7 mouse cellular contexts compared by ENCODE assay signal in genomic region chr11:99126482-99127253, GRCm38 (mm10). TPM values are rescaled to one million over a fixed set of nuclear protein-coding genes. Genes with fewer than 3 reads are reported as not detected.
DNase-seq lines count a peak whose midpoint lies in the region; ATAC-seq lines count a peak whose summit lies in the region.

No protein-coding gene starts in this region.

- no peaks in the 10 kb centered on the region for H3K27me3 ChIP-seq in midbrain, embryonic 16.5 days (ENCODE audit: control insufficient read depth, insufficient read depth, low read depth, low read length)
- H3K27me3 ChIP-seq in midbrain, embryonic 15.5 days (replicated peaks) = no peaks in the 10 kb centered on the region
- no peaks in the 10 kb centered on the region for H3K27me3 ChIP-seq in heart, embryonic 16.5 days (ENCODE audit: control insufficient read depth, insufficient read depth, low read length)
- no peaks in the 10 kb centered on the region for H3K27me3 ChIP-seq in limb, embryonic 11.5 days (ENCODE audit: control insufficient read depth, insufficient read depth, low read length)
- no peaks in the 10 kb centered on the region for H3K27me3 ChIP-seq in stomach, embryonic 14.5 days (ENCODE audit: control insufficient read depth, insufficient read depth, low read length)

- H3K4me2 ChIP-seq in midbrain, embryonic 16.5 days (ENCODE audit: low read length) = no peak overlapping the region
- no peak overlapping the region for H3K4me2 ChIP-seq in midbrain, embryonic 15.5 days
- 0 out of 2 replicates have a peak overlapping the region, but pooled peaks have one; percentile 4 for H3K4me2 ChIP-seq in heart, embryonic 16.5 days (ENCODE audit: low read depth, low read length)
- no peak overlapping the region for H3K4me2 ChIP-seq in limb, embryonic 11.5 days (ENCODE audit: low read depth, severe bottlenecking)
- H3K4me2 ChIP-seq in stomach, embryonic 14.5 days (replicated peaks; ENCODE audit: low read depth, low read length) = no peak overlapping the region

- H3K9ac ChIP-seq in midbrain, embryonic 16.5 days (ENCODE audit: low read depth, low read length) = 0 out of 2 replicates have a peak overlapping the region, but pooled peaks have one; percentile 7
- no peak overlapping the region for H3K9ac ChIP-seq in midbrain, embryonic 15.5 days
- peak overlapping the region; percentile 58 for H3K9ac ChIP-seq in heart, embryonic 16.5 days (ENCODE audit: low read length)
- no peak overlapping the region for H3K9ac ChIP-seq in limb, embryonic 11.5 days (ENCODE audit: low read length)
- peak overlapping the region; percentile 18; the same call in 1 of the 2 replicates for H3K9ac ChIP-seq in stomach, embryonic 14.5 days (replicated peaks; ENCODE audit: low read depth, low read length)

- 51% methylated on average over 5 of the region's 5 CpGs for WGBS in midbrain, embryonic 16.5 days
- WGBS in midbrain, embryonic 15.5 days = 55% methylated on average over 5 of the region's 5 CpGs
- 10% methylated on average over 5 of the region's 5 CpGs for WGBS in heart, embryonic 16.5 days
- 44% methylated on average over 5 of the region's 5 CpGs for WGBS in limb, embryonic 11.5 days
- WGBS in stomach, embryonic 14.5 days = 23% methylated on average over 4 of the region's 5 CpGs

- no peak for ATAC-seq in midbrain, embryonic 16.5 days
- ATAC-seq in midbrain, embryonic 15.5 days (replicated peaks) = no peak
- peak; percentile 74 for ATAC-seq in heart, embryonic 16.5 days (replicated peaks; ENCODE audit: extremely low read depth, insufficient read depth, low FRiP score)
- ATAC-seq in limb, embryonic 11.5 days (ENCODE audit: insufficient number of reproducible peaks, low FRiP score, low TSS enrichment, low read depth) = no peak
- ATAC-seq in stomach, embryonic 14.5 days (ENCODE audit: insufficient number of reproducible peaks, insufficient read depth, low FRiP score, low read depth) = peak; percentile 60; the same call in 1 of the 2 replicates

- H3K27ac ChIP-seq in midbrain, embryonic 16.5 days (ENCODE audit: low read length) = no peak overlapping the region
- H3K27ac ChIP-seq in midbrain, embryonic 15.5 days = no peak overlapping the region
- H3K27ac ChIP-seq in heart, embryonic 16.5 days (ENCODE audit: low read length) = peak overlapping the region; percentile 76
- peak overlapping the region; percentile 36; the same call in 1 of the 2 replicates for H3K27ac ChIP-seq in limb, embryonic 11.5 days (replicated peaks; ENCODE audit: low read depth, low read length)
- H3K27ac ChIP-seq in stomach, embryonic 14.5 days (ENCODE audit: low read length) = peak overlapping the region; percentile 35

- no peaks in the 10 kb centered on the region; the same call in 1 of the 2 replicates for H3K9me3 ChIP-seq in midbrain, embryonic 16.5 days (replicated peaks; ENCODE audit: control insufficient read depth, low read length, poor library complexity, severe bottlenecking)
- no peaks in the 10 kb centered on the region for H3K9me3 ChIP-seq in midbrain, embryonic 15.5 days
- 0 out of 2 replicates have a peak, but pooled peaks cover 2% of the 10 kb centered on the region for H3K9me3 ChIP-seq in heart, embryonic 16.5 days (replicated peaks; ENCODE audit: control insufficient read depth, low read length)
- H3K9me3 ChIP-seq in limb, embryonic 11.5 days (ENCODE audit: control insufficient read depth, low read length) = no peaks in the 10 kb centered on the region
- no peaks in the 10 kb centered on the region for H3K9me3 ChIP-seq in stomach, embryonic 14.5 days (ENCODE audit: control insufficient read depth, low read depth, low read length)

- no peak for DNase-seq in limb, embryonic 11.5 days (ENCODE audit: low spot score)
- DNase-seq in urinary bladder, adult 2 months (ENCODE audit: low spot score) = no peak
- DNase-seq in gastrocnemius, postnatal 4 days (ENCODE audit: low spot score in 2 of 2) = no peak

- H3K36me3 ChIP-seq in midbrain, embryonic 16.5 days (ENCODE audit: control insufficient read depth, insufficient read depth, low read length) = no peaks in the 10 kb centered on the region
- no peaks in the 10 kb centered on the region for H3K36me3 ChIP-seq in midbrain, embryonic 15.5 days (replicated peaks)
- no peaks in the 10 kb centered on the region for H3K36me3 ChIP-seq in heart, embryonic 16.5 days (ENCODE audit: control insufficient read depth, insufficient read depth)
- H3K36me3 ChIP-seq in limb, embryonic 11.5 days (ENCODE audit: control insufficient read depth, insufficient read depth, low read length) = no peaks in the 10 kb centered on the region
- no peaks in the 10 kb centered on the region for H3K36me3 ChIP-seq in stomach, embryonic 14.5 days (ENCODE audit: control insufficient read depth, insufficient read depth, low read length)

- no peak overlapping the region for H3K4me3 ChIP-seq in midbrain, embryonic 16.5 days (ENCODE audit: low read depth, low read length)
- no peak overlapping the region for H3K4me3 ChIP-seq in midbrain, embryonic 15.5 days
- H3K4me3 ChIP-seq in heart, embryonic 16.5 days (ENCODE audit: low read length) = no peak overlapping the region
- no peak overlapping the region for H3K4me3 ChIP-seq in limb, embryonic 11.5 days (ENCODE audit: low read depth, low read length)
- no peak overlapping the region for H3K4me3 ChIP-seq in stomach, embryonic 14.5 days (ENCODE audit: low read depth, low read length)

- peaks cover 4% of the 10 kb centered on the region for H3K4me1 ChIP-seq in midbrain, embryonic 16.5 days (ENCODE audit: control insufficient read depth, insufficient read depth, low read length)
- peaks cover 4% of the 10 kb centered on the region; the same call in 1 of the 2 replicates for H3K4me1 ChIP-seq in midbrain, embryonic 15.5 days
- peaks cover 28% of the 10 kb centered on the region for H3K4me1 ChIP-seq in heart, embryonic 16.5 days (ENCODE audit: control insufficient read depth, insufficient read depth, low read length)
- peaks cover 34% of the 10 kb centered on the region for H3K4me1 ChIP-seq in limb, embryonic 11.5 days (ENCODE audit: control insufficient read depth, insufficient read depth, low read length)
- H3K4me1 ChIP-seq in stomach, embryonic 14.5 days (ENCODE audit: control insufficient read depth, insufficient read depth, low read length) = peaks cover 12% of the 10 kb centered on the region

RNA-seq across cellular contexts. Expression of gene Ccr7, which starts 28.2 kb away (rescaled TPM):
- 0.15 TPM in 1 of 2 replicates, not detected in the other for polyA plus RNA-seq in midbrain, embryonic 16.5 days (2015; fragmentation: Nextera tagmentation; extraction: Ambion mirVana)
- 0.09 TPM in 1 of 2 replicates, not detected in the other for polyA plus RNA-seq in midbrain, embryonic 15.5 days (2015; fragmentation: Nextera tagmentation; extraction: Ambion mirVana)
- polyA plus RNA-seq in heart, embryonic 16.5 days (2015; fragmentation: Nextera tagmentation; extraction: Ambion mirVana) = 0.69 and 1.5 TPM in 2 replicates
- 1.0 and 1.3 TPM in 2 replicates for polyA plus RNA-seq in limb, embryonic 11.5 days (2014; fragmentation: Nextera tagmentation; extraction: Ambion mirVana)
- 0.46 and 0.52 TPM in 2 replicates for polyA plus RNA-seq in stomach, embryonic 14.5 days (2014; fragmentation: Nextera tagmentation; extraction: Ambion mirVana)
- polyA plus RNA-seq in urinary bladder, adult 2 months (2012; rRNA removed) = 1.0 and 1.3 TPM in 2 replicates
- total RNA-seq in gastrocnemius, postnatal 4 days (2021) = under 1 TPM; 0.12 to 0.18 TPM

RNA-seq across cellular contexts. Expression of gene Tns4, which starts 37.6 kb away (rescaled TPM):
- polyA plus RNA-seq in midbrain, embryonic 16.5 days (2015; fragmentation: Nextera tagmentation; extraction: Ambion mirVana) = 0.04 and 0.09 TPM in 2 replicates
- 0.09 TPM in 1 of 2 replicates, not detected in the other for polyA plus RNA-seq in midbrain, embryonic 15.5 days (2015; fragmentation: Nextera tagmentation; extraction: Ambion mirVana)
- polyA plus RNA-seq in heart, embryonic 16.5 days (2015; fragmentation: Nextera tagmentation; extraction: Ambion mirVana) = 0.06 and 0.71 TPM in 2 replicates
- polyA plus RNA-seq in limb, embryonic 11.5 days (2014; fragmentation: Nextera tagmentation; extraction: Ambion mirVana) = 1.2 and 1.6 TPM in 2 replicates
- polyA plus RNA-seq in stomach, embryonic 14.5 days (2014; fragmentation: Nextera tagmentation; extraction: Ambion mirVana) = 2.4 and 2.5 TPM in 2 replicates
- 26.0 and 28.6 TPM in 2 replicates for polyA plus RNA-seq in urinary bladder, adult 2 months (2012; rRNA removed)
- under 1 TPM in 1 of 2 experiments, not detected in 1; 0.13 TPM for total RNA-seq in gastrocnemius, postnatal 4 days (2021)

Comparison
In these comparisons a context has a peak if more than half of its experiments do, and no peak if none do; other contexts are left out.
1. H3K9ac ChIP-seq: peak in midbrain, embryonic 16.5 days (single experiment), heart, embryonic 16.5 days (single experiment) and stomach, embryonic 14.5 days (single experiment); none in midbrain, embryonic 15.5 days (single experiment) and limb, embryonic 11.5 days (single experiment).
2. ATAC-seq: peak in heart, embryonic 16.5 days (single experiment) and stomach, embryonic 14.5 days (single experiment); none in midbrain, embryonic 16.5 days (single experiment), midbrain, embryonic 15.5 days (single experiment) and limb, embryonic 11.5 days (single experiment).
3. H3K27ac ChIP-seq: peak in heart, embryonic 16.5 days (single experiment), limb, embryonic 11.5 days (single experiment) and stomach, embryonic 14.5 days (single experiment); none in midbrain, embryonic 16.5 days (single experiment) and midbrain, embryonic 15.5 days (single experiment).